Mouse (Mus musculus) ES-E14 (cell line): ENCODE measurements around the gene Arid1a. TPM values are rescaled to one million over a fixed set of nuclear protein-coding genes. Genes with fewer than 3 reads are reported as not detected.

ENCODE experiments used
- DNase-seq: peaks from one replicate; pipeline ENCODE4 v3.0.0-alpha.2; 2013; ENCODE audit warnings: low read depth, low spot score
- H3K27ac ChIP-seq: 2 replicates; pipeline ENCODE4 v1.5.1; 2012; ENCODE audit warnings: low read depth, mild to moderate bottlenecking, low read length, moderate library complexity, mixed read lengths; ENCODE audit not compliant: poor library complexity, insufficient read depth, severe bottlenecking
- H3K36me3 ChIP-seq: 2 replicates; pipeline ENCODE4 v1.6.1; 2012; ENCODE audit warnings: mild to moderate bottlenecking, low read length, moderate library complexity, mixed read lengths; ENCODE audit not compliant: control insufficient read depth, poor library complexity, insufficient read depth, severe bottlenecking
- H3K4me1 ChIP-seq, 2 experiments: fragments of 150-350 bp in 1 of 2; sonication (generic) in 1 of 2; 2 replicates each; pipeline ENCODE4 v1.6.1; 2012; ENCODE audit warnings: low read length in 2 of 2, mild to moderate bottlenecking in 1 of 2, mixed read lengths in 1 of 2; ENCODE audit not compliant: control insufficient read depth in 2 of 2, insufficient read depth in 2 of 2, poor library complexity in 1 of 2
- H3K4me3 ChIP-seq, 2 experiments: fragments of 150-350 bp in 1 of 2; sonication (generic) in 1 of 2; 2 replicates each; pipeline ENCODE4 v1.5.1; 2012; ENCODE audit warnings: low read length in 2 of 2, low read depth in 1 of 2, mild to moderate bottlenecking in 1 of 2, mixed read lengths in 1 of 2; ENCODE audit not compliant: insufficient read depth in 1 of 2, poor library complexity in 1 of 2, severe bottlenecking in 1 of 2
- H3K9ac ChIP-seq: 2 replicates; pipeline ENCODE4 v1.6.1; 2012; ENCODE audit warnings: low read depth, mild to moderate bottlenecking, low read length, mixed read lengths; ENCODE audit not compliant: poor library complexity, insufficient read depth, severe bottlenecking
- H3K9me3 ChIP-seq: fragments of 150-350 bp; sonication (generic); 2 replicates; pipeline ENCODE4 v1.6.1; 2012; ENCODE audit warnings: low read depth, mild to moderate bottlenecking, low read length; ENCODE audit not compliant: control insufficient read depth, insufficient read depth
- CHD2 ChIP-seq: IDR thresholded peaks from 2 replicates; pipeline ENCODE4 v1.6.1; 2014; ENCODE audit warnings: mild to moderate bottlenecking, low read depth, low read length, inconsistent platforms
- HCFC1 ChIP-seq: IDR thresholded peaks from 2 replicates; pipeline ENCODE4 v1.6.1; 2012; ENCODE audit warnings: low read length, inconsistent platforms, borderline replicate concordance; ENCODE audit not compliant: insufficient read depth
- MAFK ChIP-seq: IDR thresholded peaks from 2 replicates; pipeline ENCODE4 v1.6.1; 2014; ENCODE audit warnings: mild to moderate bottlenecking, low read depth, low read length, inconsistent platforms; ENCODE audit not compliant: insufficient read depth
- ZC3H11A ChIP-seq: IDR thresholded peaks from 2 replicates; pipeline ENCODE4 v1.6.1; 2012; ENCODE audit warnings: low read depth, mild to moderate bottlenecking, inconsistent platforms, low read length, borderline replicate concordance
- ZNF384 ChIP-seq: IDR thresholded peaks from 2 replicates; pipeline ENCODE4 v1.6.1; 2012; ENCODE audit warnings: low read depth, low read length, inconsistent platforms
- in situ Hi-C, 2 experiments: fragments of 600-800 bp; cut with MboI; formaldehyde crosslinking; loops; one replicate each; pipeline ENCODE4 v1.15.1; 2025; ENCODE audit warnings: low sequenced_read_pairs in 2 of 2, inconsistent platforms in 1 of 2; ENCODE audit not compliant: unreplicated experiment in 2 of 2
- total RNA-seq: library from RNA; depleted of rRNA; stranded (reverse); fragments of 300-350 nt; gene quantifications from 2 replicates; pipeline ENCODE4 v1.2.3, GENCODE M21; 2012

Arid1a gene
- total RNA-seq, 1 experiment = 62.6 TPM

GRCm38 (mm10) chr4:133680206-133680786, 76.3 kb downstream of the Arid1a start:
- peaks cover 2 to 21% of the 10 kb centered on the region in 2 experiments; a peak in 3 of 4 replicates for H3K4me1 ChIP-seq
- no peak for DNase-seq
- TF ChIP-seq MAFK (no peak), HCFC1 (no peak), CHD2 (no peak), ZNF384 (no peak), ZC3H11A (no peak)
- H3K4me3 ChIP-seq = no peak overlapping the region
- no peak overlapping the region for H3K9ac ChIP-seq
- peaks cover 45% of the 10 kb centered on the region for H3K36me3 ChIP-seq
- no peak overlapping the region for H3K27ac ChIP-seq
- in situ Hi-C loops = no loop called here
- no peaks in the 10 kb centered on the region for H3K9me3 ChIP-seq

GRCm38 (mm10) chr4:133679629-133680028, 76.9 kb downstream of the Arid1a start:
- Histone ChIP-seq H3K4me3 (no peak overlapping the region), H3K9me3 (no peaks in the 10 kb centered on the region), H3K9ac (no peak overlapping the region), H3K36me3 (peaks cover 38% of the 10 kb centered on the region), H3K4me1 (peaks cover 5 to 21% of the 10 kb centered on the region in 2 experiments; a peak in 3 of 4 replicates), H3K27ac (no peak overlapping the region)
- in situ Hi-C loops = loop anchor here in 1 of 2 experiments (10.0 kb wide), 1 partner anchor 145 kb away; no protein-coding TSS in a partner anchor
- DNase-seq = no peak
- no peak for TF ChIP-seq ZC3H11A
- TF ChIP-seq CHD2 = no peak
- TF ChIP-seq HCFC1 = no peak
- TF ChIP-seq ZNF384 = 0 out of 2 replicates have a peak, but pooled peaks have one; percentile 9

GRCm38 (mm10) chr4:133677266-133677665, 79.3 kb downstream of the Arid1a start:
- H3K4me1 ChIP-seq = peaks cover 9 to 23% of the 10 kb centered on the region in 2 experiments; a peak in 3 of 4 replicates
- no peak for TF ChIP-seq ZNF384
- TF ChIP-seq HCFC1 = no peak
- no peak overlapping the region for H3K27ac ChIP-seq
- peaks cover 26% of the 10 kb centered on the region for H3K36me3 ChIP-seq
- no peak overlapping the region for H3K4me3 ChIP-seq
- no peaks in the 10 kb centered on the region for H3K9me3 ChIP-seq
- H3K9ac ChIP-seq = no peak overlapping the region
- no peak for DNase-seq
- in situ Hi-C loops = loop anchor here in 1 of 2 experiments (10.0 kb wide), 1 partner anchor 148 kb away; no protein-coding TSS in a partner anchor

- H3K36me3 ChIP-seq = peaks cover 18% of the 10 kb centered on the region
- H3K9ac ChIP-seq = no peak overlapping the region
- no peaks in the 10 kb centered on the region for H3K9me3 ChIP-seq
- peak overlapping the region; percentile 41; the same call in 1 of the 2 replicates for H3K27ac ChIP-seq
- no peak overlapping the region; a peak in 1 of 4 replicates for H3K4me3 ChIP-seq
- H3K4me1 ChIP-seq = peaks cover 9 to 23% of the 10 kb centered on the region in 2 experiments; a peak in 3 of 4 replicates
- TF ChIP-seq ZC3H11A (no peak), CHD2 (no peak), HCFC1 (no peak), ZNF384 (no peak), MAFK (no peak)
- in situ Hi-C loops = loop anchor here in 1 of 2 experiments (10.0 kb wide), 1 partner anchor 149 kb away; no protein-coding TSS in a partner anchor
- DNase-seq = no peak
Measured at GRCm38 (mm10) chr4:133676189-133676588, 80.4 kb downstream of the Arid1a start.
